Comparison of ENCODE assay signal across 20 mouse cellular contexts in the genomic region with DNA sequence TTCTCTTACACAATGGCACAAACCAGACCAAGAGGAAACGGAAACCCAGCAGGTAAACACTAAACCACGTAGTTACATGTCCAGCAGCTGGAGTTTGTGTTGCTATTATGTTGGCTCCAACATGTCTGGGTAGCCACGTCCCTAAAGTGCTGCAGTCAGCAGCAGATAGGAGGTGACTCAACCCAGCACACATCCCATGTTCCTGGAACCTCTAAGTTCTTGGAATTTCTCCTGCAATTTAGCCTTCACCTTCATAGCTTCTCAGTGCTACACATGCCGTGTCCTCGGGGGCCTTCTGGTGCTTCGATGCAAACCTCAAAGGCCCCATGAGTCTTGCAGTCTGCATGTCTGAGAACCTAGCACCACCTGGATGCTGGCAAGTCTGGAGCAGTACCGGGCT.
DNase-seq lines count a peak whose midpoint lies in the region; ATAC-seq and TF ChIP-seq lines count a peak whose summit lies in the region.
"Had no signal": no experiment of that assay in that cellular context is flagged by ENCODE, and none has a peak within 500 bp of the region (broad histone marks: within the 10 kb centered on the region; RNA-seq: fewer than 3 reads in every experiment).

No protein-coding gene starts in this region.

- WGBS in forebrain, embryonic 10.5 days: 88% methylated on average over 7 of the region's 7 CpGs
- 94% methylated on average over 7 of the region's 7 CpGs for WGBS in forebrain, embryonic 16.5 days
- WGBS in intestine, embryonic 15.5 days: 84% methylated on average over 7 of the region's 7 CpGs
- 82% methylated on average over 7 of the region's 7 CpGs for WGBS in embryonic facial prominence, embryonic 10.5 days

- no peak for TF ChIP-seq CTCF in gastrocnemius, adult 2 months (IDR thresholded peaks at IDR 0.05)

- no peak for ATAC-seq in forebrain, embryonic 16.5 days
- ATAC-seq in intestine, embryonic 15.5 days: peak; percentile 25; the same call in 1 of the 2 replicates
- ATAC-seq: forebrain, embryonic 15.5 days had no signal

- H3K27ac ChIP-seq in forebrain, embryonic 10.5 days: 0 out of 2 replicates have a peak overlapping the region, but pooled peaks have one; percentile 12
- H3K27ac ChIP-seq in forebrain, embryonic 16.5 days (ENCODE audit: low read length): no peak overlapping the region
- no peak overlapping the region for H3K27ac ChIP-seq in intestine, embryonic 15.5 days
- H3K27ac ChIP-seq in gastrocnemius, adult 2 months: no peak overlapping the region
- H3K27ac ChIP-seq in embryonic facial prominence, embryonic 10.5 days (replicated peaks): no peak overlapping the region
- H3K27ac ChIP-seq: embryonic facial prominence, embryonic 15.5 days; forebrain, embryonic 15.5 days; heart, adult 2 months; heart, embryonic 13.5 days; hindbrain, embryonic 15.5 days had no signal

- H3K9me3 ChIP-seq in forebrain, embryonic 10.5 days: no peaks in the 10 kb centered on the region
- H3K9me3 ChIP-seq in forebrain, embryonic 16.5 days (ENCODE audit: control insufficient read depth, low read length): no peaks in the 10 kb centered on the region
- H3K9me3 ChIP-seq in intestine, embryonic 15.5 days: no peaks in the 10 kb centered on the region
- H3K9me3 ChIP-seq in embryonic facial prominence, embryonic 10.5 days: no peaks in the 10 kb centered on the region
- H3K9me3 ChIP-seq: embryonic facial prominence, embryonic 15.5 days; forebrain, embryonic 15.5 days; hindbrain, embryonic 15.5 days had no signal

- no peak for DNase-seq in forebrain, embryonic 10.5 days (ENCODE audit: extremely low spot score, low spot score)
- peak; percentile 25 for DNase-seq in urinary bladder, postnatal 14 days (ENCODE audit: low spot score)
- no peak for DNase-seq in urinary bladder, postnatal 10 days (ENCODE audit: low spot score)
- peak; percentile 32 for DNase-seq in yolk sac, embryonic 10.5 days (ENCODE audit: low spot score)
- no peak for DNase-seq in gastrocnemius, adult 2 months
- DNase-seq in embryonic facial prominence, embryonic 10.5 days (ENCODE audit: low spot score): no peak
- DNase-seq: cerebellum, adult 18-20 months; cerebellum, postnatal 10 days; gastrocnemius, postnatal 14 days; heart, adult 2 months; heart, postnatal 36 days; kidney, adult 2 months had no signal

- no peaks in the 10 kb centered on the region for H3K27me3 ChIP-seq in forebrain, embryonic 10.5 days (ENCODE audit: poor library complexity, severe bottlenecking)
- H3K27me3 ChIP-seq in forebrain, embryonic 16.5 days (replicated peaks; ENCODE audit: control insufficient read depth, insufficient read depth, low read length): no peaks in the 10 kb centered on the region
- H3K27me3 ChIP-seq in intestine, embryonic 15.5 days (replicated peaks): no peaks in the 10 kb centered on the region
- no peaks in the 10 kb centered on the region for H3K27me3 ChIP-seq in embryonic facial prominence, embryonic 10.5 days (replicated peaks; ENCODE audit: low read depth, poor library complexity, severe bottlenecking)
- H3K27me3 ChIP-seq: CH12.LX; embryonic facial prominence, embryonic 15.5 days; forebrain, embryonic 15.5 days; heart, embryonic 13.5 days; hindbrain, embryonic 15.5 days had no signal

- intact Hi-C loops in gastrocnemius, adult 2 months (cut with DNase I): no loop called here

- H3K4me2 ChIP-seq in forebrain, embryonic 16.5 days (ENCODE audit: low read length): no peak overlapping the region
- H3K4me2 ChIP-seq in intestine, embryonic 15.5 days (replicated peaks): no peak overlapping the region
- H3K4me2 ChIP-seq: embryonic facial prominence, embryonic 15.5 days; forebrain, embryonic 15.5 days; hindbrain, embryonic 15.5 days had no signal

- no peaks in the 10 kb centered on the region for H3K36me3 ChIP-seq in forebrain, embryonic 10.5 days (replicated peaks)
- H3K36me3 ChIP-seq in forebrain, embryonic 16.5 days (ENCODE audit: control insufficient read depth, insufficient read depth): no peaks in the 10 kb centered on the region
- no peaks in the 10 kb centered on the region for H3K36me3 ChIP-seq in intestine, embryonic 15.5 days
- no peaks in the 10 kb centered on the region for H3K36me3 ChIP-seq in embryonic facial prominence, embryonic 10.5 days (replicated peaks)
- H3K36me3 ChIP-seq: embryonic facial prominence, embryonic 15.5 days; forebrain, embryonic 15.5 days; heart, embryonic 13.5 days; hindbrain, embryonic 15.5 days had no signal

- H3K4me3 ChIP-seq in forebrain, embryonic 10.5 days: no peak overlapping the region
- no peak overlapping the region for H3K4me3 ChIP-seq in forebrain, embryonic 16.5 days (replicated peaks; ENCODE audit: low read length)
- no peak overlapping the region for H3K4me3 ChIP-seq in intestine, embryonic 15.5 days (replicated peaks)
- no peak overlapping the region for H3K4me3 ChIP-seq in gastrocnemius, adult 2 months
- H3K4me3 ChIP-seq in embryonic facial prominence, embryonic 10.5 days: no peak overlapping the region
- H3K4me3 ChIP-seq: embryonic facial prominence, embryonic 15.5 days; erythroblast, embryonic 14.5 days; forebrain, embryonic 15.5 days; heart, adult 2 months; heart, embryonic 13.5 days; hindbrain, embryonic 15.5 days had no signal

- no peak overlapping the region for H3K9ac ChIP-seq in forebrain, embryonic 16.5 days (replicated peaks; ENCODE audit: low read depth, low read length)
- no peak overlapping the region for H3K9ac ChIP-seq in intestine, embryonic 15.5 days
- H3K9ac ChIP-seq: embryonic facial prominence, embryonic 15.5 days; forebrain, embryonic 15.5 days; heart, embryonic 13.5 days; hindbrain, embryonic 15.5 days had no signal

- no peaks in the 10 kb centered on the region for H3K4me1 ChIP-seq in forebrain, embryonic 10.5 days
- no peaks in the 10 kb centered on the region for H3K4me1 ChIP-seq in forebrain, embryonic 16.5 days (replicated peaks; ENCODE audit: control insufficient read depth, insufficient read depth, low read length)
- H3K4me1 ChIP-seq in intestine, embryonic 15.5 days (replicated peaks): no peaks in the 10 kb centered on the region
- H3K4me1 ChIP-seq in embryonic facial prominence, embryonic 10.5 days: peaks cover 7% of the 10 kb centered on the region; the same call in 1 of the 2 replicates
- H3K4me1 ChIP-seq: embryonic facial prominence, embryonic 15.5 days; forebrain, embryonic 15.5 days; hindbrain, embryonic 15.5 days had no signal

Comparison
In these comparisons a context has a peak if more than half of its experiments do, and no peak if none do; other contexts are left out.
1. DNase-seq: peak in urinary bladder, postnatal 14 days (single experiment) and yolk sac, embryonic 10.5 days (single experiment); none in forebrain, embryonic 10.5 days (single experiment), urinary bladder, postnatal 10 days (single experiment), gastrocnemius, adult 2 months (single experiment) and embryonic facial prominence, embryonic 10.5 days (single experiment).